Mouse (Mus musculus): Measurements from ENCODE around the gene 2810408A11Rik.

DNA sequence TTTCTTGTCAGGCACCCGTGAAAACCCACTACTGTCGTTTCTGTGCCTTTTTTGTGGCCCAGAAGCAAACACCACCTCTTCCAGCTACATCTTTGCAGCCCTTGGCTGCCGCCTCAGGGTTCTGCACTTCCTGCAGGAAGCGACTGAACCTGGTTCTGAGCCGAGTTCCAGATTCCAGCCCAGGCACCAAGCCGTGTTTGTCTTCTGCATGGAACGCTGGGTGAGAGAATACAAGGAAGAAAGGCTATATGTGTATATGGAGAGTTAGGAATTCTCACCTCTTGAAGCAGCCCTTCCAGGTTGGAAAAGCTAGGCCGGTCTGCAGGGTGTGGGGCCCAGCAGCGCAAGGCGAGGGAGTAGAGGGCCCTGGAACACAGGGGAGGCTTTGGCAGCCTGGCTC, 46.1 kb downstream of the 2810408A11Rik start:
- no peak for TF ChIP-seq EP300 (IDR thresholded peaks at IDR 0.05; ENCODE audit: low read depth)
- no peak for TF ChIP-seq CTCF (IDR thresholded peaks at IDR 0.05; ENCODE audit: low read depth)
